Mouse (Mus musculus) kidney, adult 8-10 months (tissue): Measurements from ENCODE around the gene Gm21954.

Experiments used
- DNase-seq, 2 experiments: peaks; one replicate each; pipeline ENCODE4 v3.0.0; 2022

Gm21954 gene

DNA sequence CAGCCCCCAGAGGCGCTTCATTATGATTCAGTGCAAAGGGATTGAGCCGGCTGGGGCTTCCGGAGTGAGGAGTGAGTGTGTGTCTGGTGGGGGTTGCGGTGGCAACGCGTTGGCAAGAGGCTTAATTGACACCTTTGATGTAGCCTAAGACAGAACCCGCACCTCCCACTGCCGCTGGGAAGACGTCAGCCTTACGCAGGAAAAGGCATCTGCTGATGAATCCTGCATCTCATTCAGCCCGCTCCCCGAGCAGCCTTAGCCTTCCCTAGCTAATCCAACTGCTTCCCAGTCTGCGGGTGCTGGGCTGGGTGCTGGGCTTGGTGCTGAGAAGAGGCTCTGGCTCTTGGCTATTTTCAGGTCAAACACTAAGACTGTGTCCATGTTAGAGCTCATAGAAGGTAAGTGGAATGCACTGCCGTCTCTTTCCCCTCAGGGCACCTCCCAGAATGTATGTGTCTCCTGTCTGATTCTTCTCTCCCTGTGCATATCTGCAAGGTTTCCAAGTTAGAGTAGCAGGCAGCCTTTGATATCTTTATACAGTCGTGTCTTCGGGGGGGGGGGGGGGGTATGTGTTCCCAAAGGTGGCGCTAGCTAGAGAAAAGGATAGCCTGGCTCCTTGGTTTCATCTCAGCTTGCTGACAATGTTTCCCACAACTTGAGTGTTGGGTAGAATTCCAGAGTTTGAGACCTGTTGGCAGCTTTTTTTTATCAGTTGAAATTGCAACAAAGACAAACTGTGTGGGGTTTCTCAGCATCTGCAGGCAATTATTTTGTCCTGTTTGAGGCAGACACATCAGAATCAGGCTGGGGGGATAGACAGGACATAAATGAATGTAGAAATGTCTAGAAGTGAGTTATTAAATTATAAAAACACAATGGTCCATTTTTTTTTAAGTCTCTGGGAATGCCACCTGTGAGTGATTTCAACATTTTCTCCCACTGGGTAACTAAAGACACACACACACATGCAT is 10.0 kb downstream of the Gm21954 start:
- DNase-seq, result no peak

- DNase-seq, result no peak
Observed at GRCm38 (mm10) chr3:55461092-55461491, 10.9 kb downstream of the Gm21954 start.

DNA sequence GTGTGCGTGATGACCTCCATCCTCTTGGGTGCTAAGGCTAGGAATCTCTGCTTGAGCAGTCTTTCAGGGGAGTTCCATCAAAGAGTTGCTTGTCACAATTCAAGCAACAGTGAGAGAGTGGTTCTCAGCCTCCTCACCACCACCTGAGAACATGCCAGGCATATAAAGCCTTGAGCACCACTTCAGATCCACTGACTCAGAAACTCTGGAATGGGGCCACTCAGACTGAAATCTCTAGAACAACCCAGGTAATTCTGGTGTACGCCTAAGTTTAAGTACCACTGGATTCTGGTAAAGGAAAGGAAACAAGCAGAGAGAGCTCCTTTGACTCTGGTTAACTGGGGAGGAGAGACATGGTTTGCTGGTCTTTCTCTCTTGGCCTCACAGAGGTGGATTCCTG is 19.5 kb downstream of the Gm21954 start:
- no peak for DNase-seq

DNA sequence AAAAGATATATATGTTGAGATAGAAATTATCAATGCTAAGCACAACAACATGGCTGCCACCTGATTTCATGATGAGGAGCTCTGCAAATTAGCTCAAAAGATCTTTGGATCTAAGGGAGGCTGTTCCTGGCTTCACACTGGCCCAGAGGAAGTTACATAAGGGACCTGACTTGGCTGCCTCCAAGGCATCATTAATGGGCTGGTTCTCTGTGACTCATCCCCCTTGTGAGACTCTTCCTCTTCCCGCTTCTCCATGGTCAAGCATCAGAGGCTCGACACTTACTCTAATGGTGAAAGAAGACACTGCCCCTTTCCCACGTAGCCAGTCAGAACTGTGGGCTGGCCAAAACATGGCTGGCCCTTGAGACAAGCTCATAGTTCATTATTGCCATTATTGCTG is 20.1 kb downstream of the Gm21954 start:
- DNase-seq, result no peak

DNA sequence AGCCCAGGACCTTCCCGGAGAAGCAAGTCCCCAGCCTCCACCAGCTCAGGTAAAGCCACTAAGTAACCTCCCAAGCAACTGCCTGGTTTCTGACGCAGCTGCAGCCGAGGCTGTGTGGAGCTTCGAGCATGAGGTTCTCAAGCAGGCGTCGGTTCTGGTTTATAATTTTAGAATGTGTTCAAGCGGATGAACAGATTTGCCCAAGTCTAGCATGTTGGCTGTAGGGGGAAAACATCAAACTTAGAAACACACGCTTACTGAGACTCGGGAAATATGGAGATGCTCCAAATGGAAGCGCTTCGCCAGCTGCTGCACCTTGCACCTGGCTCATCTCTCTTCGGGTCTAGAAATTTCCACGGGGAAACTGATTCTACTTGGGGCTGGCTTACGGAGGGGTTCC is 21.0 kb downstream of the Gm21954 start:
- DNase-seq, result no peak

DNA sequence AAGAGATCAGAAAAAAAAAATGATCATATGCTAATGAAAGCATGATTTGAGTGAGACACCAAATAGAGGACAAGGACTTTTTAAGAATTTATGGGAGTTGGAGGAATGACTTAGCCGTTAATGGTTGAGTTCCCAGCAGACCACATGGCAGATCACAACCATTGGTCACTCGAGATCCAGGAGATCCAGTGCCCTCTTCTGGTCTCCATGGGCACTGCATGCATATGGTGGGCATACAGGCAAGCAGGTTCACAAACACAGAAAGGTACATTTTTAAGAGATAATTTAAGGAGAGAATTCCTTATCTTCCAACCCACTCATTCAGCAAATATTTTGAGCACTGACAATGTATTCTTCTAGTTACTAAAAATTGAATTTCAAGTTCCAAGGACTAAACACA is 22.9 kb downstream of the Gm21954 start:
- DNase-seq, result no peak

DNA sequence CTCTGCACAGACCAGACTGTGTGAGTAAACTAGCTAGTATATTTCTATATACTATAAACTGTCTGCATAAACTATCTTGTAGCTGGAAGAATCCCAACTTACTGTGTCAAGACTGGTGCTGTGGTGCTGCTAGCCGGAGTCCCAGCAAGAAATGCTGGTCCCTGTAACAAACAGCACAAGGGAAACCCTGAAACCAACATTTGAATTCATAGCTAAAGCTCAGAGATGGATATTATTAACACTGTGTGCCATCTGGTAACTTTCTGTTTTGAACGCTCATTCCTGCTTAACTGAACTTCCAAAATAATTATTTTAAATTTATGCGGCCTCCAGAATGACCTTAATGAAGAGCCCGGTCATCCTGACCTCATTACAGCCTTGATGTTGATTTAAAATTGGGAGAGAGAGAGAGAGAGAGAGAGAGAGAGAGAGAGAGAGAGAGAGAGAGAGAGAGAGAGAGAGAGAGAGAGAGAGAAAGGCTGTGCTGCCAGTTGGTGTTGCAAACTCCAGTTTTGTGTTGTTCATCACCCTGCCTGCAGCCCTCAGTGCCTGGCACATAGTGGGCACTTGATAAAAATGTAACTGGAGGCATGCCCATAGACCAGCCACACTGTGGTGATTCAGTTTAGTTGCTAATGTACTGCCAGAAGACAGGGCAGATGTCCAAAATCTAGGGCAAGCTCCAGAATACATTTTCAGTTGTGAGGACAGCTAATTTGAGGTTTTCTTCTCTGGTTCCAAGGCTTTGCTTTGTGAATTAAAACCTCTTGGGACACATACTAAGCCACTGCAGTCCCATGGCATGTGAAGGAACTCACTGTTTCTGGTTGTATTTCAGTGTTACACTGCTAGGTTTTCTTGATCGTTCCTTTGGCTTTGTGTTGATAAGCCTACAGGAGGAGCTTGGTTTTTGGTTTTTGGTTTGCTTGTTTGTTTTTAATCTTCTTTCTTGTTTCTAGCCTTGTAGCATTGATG is 24.2 kb downstream of the Gm21954 start:
- no peak for DNase-seq

DNA sequence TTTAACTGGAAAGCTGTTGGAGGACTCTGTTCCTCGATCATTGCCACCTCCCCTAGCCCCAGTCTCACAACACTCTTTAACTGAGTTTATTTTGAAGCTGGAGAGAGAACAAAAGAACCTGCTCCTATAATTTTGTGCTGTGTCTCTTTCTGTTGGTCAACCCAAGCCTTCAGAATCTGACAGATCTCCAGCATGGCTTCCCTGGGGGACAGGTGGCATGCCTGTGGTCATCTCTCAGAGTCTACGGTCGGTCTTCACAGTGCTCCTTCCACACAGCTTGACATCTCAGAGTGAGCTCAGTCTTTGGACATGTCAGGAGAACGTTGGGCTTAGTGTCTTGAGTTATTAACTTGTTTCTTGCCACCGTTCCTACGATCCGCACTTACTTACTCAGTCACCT is 25.3 kb downstream of the Gm21954 start:
- DNase-seq, result no peak

- no peak for DNase-seq
Observed at GRCm38 (mm10) chr3:55443725-55444124, 28.3 kb downstream of the Gm21954 start.

- no peak for DNase-seq
Observed at GRCm38 (mm10) chr3:55443271-55443670, 28.7 kb downstream of the Gm21954 start.

- DNase-seq, result no peak
Observed at GRCm38 (mm10) chr3:55442012-55442645, 29.9 kb downstream of the Gm21954 start.

DNA sequence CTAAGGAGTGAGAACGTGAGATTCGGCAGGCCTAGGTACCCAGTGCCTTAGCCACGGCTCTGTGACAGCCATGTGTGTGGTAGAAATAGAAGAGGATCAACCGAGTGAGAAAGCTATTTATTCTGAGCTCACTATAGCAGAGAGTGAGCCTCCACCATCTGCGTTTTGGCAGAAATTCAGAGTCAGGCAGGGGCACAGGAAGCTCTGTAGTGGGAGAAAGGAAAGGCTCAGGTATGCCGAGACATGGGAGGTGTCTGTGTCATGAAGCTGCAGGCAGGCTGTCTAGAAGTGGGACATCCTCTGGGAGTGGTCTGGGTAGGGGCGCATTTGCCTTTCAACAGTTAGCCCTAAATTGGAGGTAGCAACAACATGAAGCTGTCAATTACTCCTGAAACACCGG is 31.7 kb downstream of the Gm21954 start:
- DNase-seq, result no peak

DNA sequence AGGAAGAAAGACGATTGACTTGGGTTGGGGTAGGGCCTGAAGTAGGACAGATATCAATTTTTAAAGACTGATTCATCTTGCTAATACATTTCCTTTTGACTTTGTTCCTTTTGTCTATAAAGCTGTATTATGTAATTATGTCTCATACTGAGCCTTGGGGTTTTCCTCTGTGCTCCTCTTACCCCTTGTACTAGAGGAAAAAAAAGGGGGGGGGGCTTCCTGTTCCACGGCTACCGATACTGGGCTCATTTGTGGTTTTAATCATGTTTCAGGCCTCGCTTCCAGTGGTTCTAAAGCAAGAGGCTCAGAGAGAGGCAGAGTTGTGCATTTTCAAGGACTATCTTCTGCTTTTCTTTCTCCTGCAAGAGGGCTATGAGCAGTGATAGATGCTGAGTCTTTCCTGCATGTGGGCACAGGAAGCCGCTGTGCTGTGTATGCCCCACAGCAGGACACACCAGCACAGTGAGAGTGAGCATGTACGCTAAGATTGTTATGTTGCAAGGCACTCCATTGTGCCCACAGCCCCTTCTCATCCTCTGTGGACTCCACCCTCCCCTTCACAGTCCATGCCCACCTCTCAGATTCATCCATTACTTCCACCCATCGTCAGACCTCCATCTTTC is 33.1 kb downstream of the Gm21954 start:
- no peak for DNase-seq

- DNase-seq, result no peak
Observed at GRCm38 (mm10) chr3:55434276-55434675, 37.7 kb downstream of the Gm21954 start.

GRCm38 (mm10) chr3:55431223-55431622 is 40.8 kb downstream of the Gm21954 start:
- no peak for DNase-seq

DNA sequence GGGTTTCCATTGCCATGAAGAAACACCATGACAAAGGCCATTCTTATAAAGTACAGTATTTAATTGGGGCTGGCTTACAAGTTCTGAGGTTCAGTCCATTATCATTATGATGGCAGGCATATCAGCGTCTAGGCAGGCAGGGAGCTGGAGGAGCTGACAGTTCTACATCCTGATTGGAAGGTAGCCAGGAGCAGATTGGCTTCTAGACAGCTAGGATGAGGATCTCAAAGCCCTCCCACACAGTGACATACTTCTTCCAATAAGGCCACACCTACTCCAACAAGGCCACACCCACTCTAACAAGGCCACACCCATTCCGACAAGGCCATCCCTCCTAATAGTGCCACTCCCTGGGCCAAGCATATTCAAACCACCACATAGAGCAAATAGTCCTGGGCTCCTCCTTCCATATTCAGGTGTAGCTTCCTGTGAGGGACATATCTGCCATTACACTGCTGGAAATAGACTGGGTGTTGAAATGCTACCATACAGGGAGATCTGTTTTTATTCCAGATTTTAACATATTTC is 41.9 kb downstream of the Gm21954 start:
- no peak for DNase-seq

- no peak for DNase-seq
Observed at GRCm38 (mm10) chr3:55423640-55424397, 48.2 kb downstream of the Gm21954 start.

GRCm38 (mm10) chr3:55420436-55421083 is 51.5 kb downstream of the Gm21954 start:
- DNase-seq, result no peak

DNA sequence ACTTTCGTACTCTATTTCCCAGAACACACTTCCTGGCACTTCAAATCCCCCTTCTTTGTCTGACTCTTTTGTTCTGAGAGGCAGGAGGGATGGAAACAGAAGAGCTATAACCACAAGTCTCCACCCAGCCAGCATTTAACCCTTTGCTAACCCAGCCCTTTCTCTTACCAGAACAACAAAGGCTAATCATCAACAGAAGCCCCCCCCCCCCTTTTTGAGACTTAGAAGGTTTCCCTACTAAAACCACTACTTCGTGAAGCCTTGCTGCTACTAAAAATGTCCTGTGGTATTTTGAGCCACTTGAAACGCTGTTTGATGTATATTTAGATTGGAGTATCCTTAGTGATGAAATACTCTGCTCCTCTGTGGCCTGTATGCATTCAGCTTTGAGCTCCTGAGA is 52.7 kb downstream of the Gm21954 start:
- no peak for DNase-seq

- DNase-seq, result no peak
Observed at GRCm38 (mm10) chr3:55418845-55419244, 53.2 kb downstream of the Gm21954 start.

GRCm38 (mm10) chr3:55415527-55415950 is 56.5 kb downstream of the Gm21954 start:
- no peak for DNase-seq
